ENCODE assay signal across 9 mouse cellular contexts in the genomic region with DNA sequence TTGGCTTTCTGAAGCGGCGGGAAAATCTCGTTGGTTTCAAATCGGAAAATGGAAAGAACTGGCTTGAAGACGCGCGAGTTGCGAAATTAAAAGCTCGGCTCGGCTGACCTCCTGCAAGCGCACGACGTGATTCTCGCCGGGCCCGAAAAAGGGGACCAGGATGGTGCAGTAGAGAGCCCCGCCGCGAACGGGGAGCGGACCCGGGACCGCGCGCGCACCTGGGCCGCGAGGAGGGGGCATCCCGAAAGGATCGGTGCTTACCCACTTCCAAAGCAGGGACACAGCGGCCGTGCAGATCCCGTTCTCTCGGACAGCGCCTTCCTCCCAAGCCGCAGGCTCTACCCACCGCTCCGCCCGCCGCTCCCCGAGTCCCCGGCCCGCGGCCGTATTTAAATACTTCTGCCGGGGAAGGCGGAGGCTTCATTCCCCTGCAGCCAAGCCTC. TPM values are rescaled to one million over a fixed set of nuclear protein-coding genes. Genes with fewer than 3 reads are reported as not detected.
DNase-seq lines count a peak whose midpoint lies in the region; ATAC-seq and TF ChIP-seq lines count a peak whose summit lies in the region.
"Had no signal": no experiment of that assay in that cellular context is flagged by ENCODE, and none has a peak within 500 bp of the region (broad histone marks: within the 10 kb centered on the region; RNA-seq: fewer than 3 reads in every experiment).

No protein-coding gene starts in this region.

- ATAC-seq in forebrain, embryonic 14.5 days = no peak; the same call in 1 of the 2 replicates

- WGBS in kidney, adult 2 months = under 1% methylated on average over 47 of the region's 47 CpGs
- under 1% methylated on average over 41 of the region's 47 CpGs for WGBS in forebrain, embryonic 14.5 days

- no peak for TF ChIP-seq EP300 in MEL (IDR thresholded peaks at IDR 0.05; ENCODE audit: low read depth in 1 of 2, low read length in 2 of 2)

- no peak for DNase-seq in kidney, adult 2 months
- no peak for DNase-seq in kidney, postnatal 25 days
- no peak for DNase-seq in MEL (ENCODE audit: low read depth, low spot score)
- no peak for DNase-seq in forebrain, embryonic 14.5 days (ENCODE audit: low spot score)
- peak; percentile 54 for DNase-seq in lung, postnatal 36 days
- no peak for DNase-seq in thymus, postnatal 10 days (ENCODE audit: low spot score in 2 of 2)
- DNase-seq in gastrocnemius, adult 8-10 months (ENCODE audit: low spot score in 2 of 2) = no peak
- DNase-seq in spleen, postnatal 4 days (ENCODE audit: low spot score in 2 of 2) = no peak

- no peaks in the 10 kb centered on the region for H3K36me3 ChIP-seq in kidney, adult 2 months (ENCODE audit: control insufficient read depth, insufficient read depth, low read length)
- H3K36me3 ChIP-seq in MEL (ENCODE audit: control insufficient read depth in 1 of 2, insufficient read depth in 2 of 2, low read length in 2 of 2) = peaks cover 0 to 3% of the 10 kb centered on the region in 2 experiments; a peak in 1 of 4 replicates
- H3K36me3 ChIP-seq in forebrain, embryonic 14.5 days (ENCODE audit: control insufficient read depth, insufficient read depth, low read length) = no peaks in the 10 kb centered on the region

- peak overlapping the region; percentile 63 for H3K4me2 ChIP-seq in forebrain, embryonic 14.5 days (ENCODE audit: low read length)

- TF ChIP-seq RAD21 in MEL (IDR thresholded peaks at IDR 0.05; ENCODE audit: low read depth, low read length) = no peak

- H3K9ac ChIP-seq in MEL (ENCODE audit: control insufficient read depth, low read depth, low read length, poor library complexity, severe bottlenecking) = peak overlapping the region; percentile 87
- peak overlapping the region; percentile 77 for H3K9ac ChIP-seq in forebrain, embryonic 14.5 days (ENCODE audit: low read length)

- H3K4me1 ChIP-seq in kidney, adult 2 months (ENCODE audit: control insufficient read depth, insufficient read depth, low read length) = no peaks in the 10 kb centered on the region; the same call in 1 of the 2 replicates
- H3K4me1 ChIP-seq in MEL (ENCODE audit: control insufficient read depth in 1 of 2, insufficient read depth in 2 of 2, low read length in 2 of 2) = peaks cover 0 to 3% of the 10 kb centered on the region in 2 experiments; a peak in 1 of 4 replicates
- H3K4me1 ChIP-seq in forebrain, embryonic 14.5 days (ENCODE audit: control insufficient read depth, insufficient read depth, low read length) = peaks cover 4% of the 10 kb centered on the region

- TF ChIP-seq POLR2A in kidney, adult 2 months (IDR thresholded peaks at IDR 0.05; ENCODE audit: low read depth, low read length) = peak; percentile 53
- TF ChIP-seq POLR2A in MEL (IDR thresholded peaks at IDR 0.05; ENCODE audit: control insufficient read depth in 1 of 2, insufficient read depth in 1 of 2, low read depth in 1 of 2, low read length in 2 of 2, poor library complexity in 1 of 2) = no peak

- peak overlapping the region; percentile 52; the same call in 1 of the 2 replicates for H3K27ac ChIP-seq in kidney, adult 2 months (ENCODE audit: insufficient read depth, low read depth, low read length)
- no peak overlapping the region for H3K27ac ChIP-seq in MEL (ENCODE audit: control insufficient read depth, low read depth, low read length)
- peak overlapping the region; percentile 70 for H3K27ac ChIP-seq in forebrain, embryonic 14.5 days (ENCODE audit: low read depth, low read length)

- no peaks in the 10 kb centered on the region for H3K9me3 ChIP-seq in MEL (replicated peaks; ENCODE audit: insufficient read depth, low read length)
- no peaks in the 10 kb centered on the region for H3K9me3 ChIP-seq in forebrain, embryonic 14.5 days (replicated peaks; ENCODE audit: control insufficient read depth, low read length)

- TF ChIP-seq CTCF in kidney, adult 2 months (conservative IDR thresholded peaks at IDR 0.05; ENCODE audit: insufficient read depth, insufficient read length, low read depth, low read length) = no peak
- TF ChIP-seq CTCF in MEL (IDR thresholded peaks at IDR 0.05 in 2 of 3, conservative IDR thresholded peaks at IDR 0.05 in 1 of 3; ENCODE audit: control insufficient read depth in 1 of 3, insufficient read depth in 1 of 3, low read depth in 2 of 3, low read length in 3 of 3, poor library complexity in 1 of 3, severe bottlenecking in 1 of 3) = 0 out of 6 replicates have a peak, but pooled peaks of 1 of the 3 experiments have one; percentile 0

- peak overlapping the region; percentile 84 for H3K4me3 ChIP-seq in kidney, adult 2 months (ENCODE audit: insufficient read depth, low read depth, low read length)
- H3K4me3 ChIP-seq in MEL (ENCODE audit: control insufficient read depth in 1 of 2, insufficient read depth in 1 of 2, low read depth in 2 of 2, low read length in 2 of 2) = peak overlapping the region; percentile 71 to 97
- peak overlapping the region; percentile 72 for H3K4me3 ChIP-seq in forebrain, embryonic 14.5 days (ENCODE audit: low read depth, low read length)

- H3K27me3 ChIP-seq in kidney, adult 2 months (replicated peaks; ENCODE audit: control insufficient read depth, insufficient read depth, low read length) = no peaks in the 10 kb centered on the region
- no peaks in the 10 kb centered on the region for H3K27me3 ChIP-seq in MEL (ENCODE audit: control insufficient read depth in 1 of 2, insufficient read depth in 2 of 2, low read length in 2 of 2)
- H3K27me3 ChIP-seq in forebrain, embryonic 14.5 days (replicated peaks; ENCODE audit: control insufficient read depth, insufficient read depth, low read length) = no peaks in the 10 kb centered on the region

- H3K79me2 ChIP-seq in MEL (ENCODE audit: control insufficient read depth, insufficient read depth, low read length, poor library complexity) = peaks cover 5% of the 10 kb centered on the region

TF ChIP-seq in MEL, 35 proteins besides CTCF, POLR2A, EP300 and RAD21:
- TF ChIP-seq ZNF384 (IDR thresholded peaks at IDR 0.05; ENCODE audit: low read depth, low read length) = no peak
- TF ChIP-seq NRF1 (IDR thresholded peaks at IDR 0.05; ENCODE audit: insufficient read depth, low read depth, low read length, poor library complexity, severe bottlenecking) = no peak
- TF ChIP-seq ELF1 (IDR thresholded peaks at IDR 0.05; ENCODE audit: low read depth, low read length) = no peak
- no peak for TF ChIP-seq HCFC1 (IDR thresholded peaks at IDR 0.05; ENCODE audit: low read depth, low read length)
- 0 out of 2 replicates have a peak, but pooled peaks have one; percentile 13 for TF ChIP-seq ZMIZ1 (IDR thresholded peaks at IDR 0.05; ENCODE audit: low read depth, low read length)
- no peak for TF ChIP-seq ZKSCAN1 (IDR thresholded peaks at IDR 0.05; ENCODE audit: low read depth, low read length)
- no peak for TF ChIP-seq MEF2A (IDR thresholded peaks at IDR 0.05; ENCODE audit: extremely low read depth, insufficient replicate concordance, low read depth, low read length, poor library complexity, severe bottlenecking)

RNA-seq across cellular contexts. Expression of a gene that starts 0.4 kb away (rescaled TPM):
- 29.6 and 31.2 TPM in 2 replicates for polyA plus RNA-seq in kidney, adult 2 months (2012; rRNA removed)
- 9.5 and 10.2 TPM in 2 replicates for total RNA-seq in MEL (2012; rRNA removed)
- 10 to 100 TPM in 1 of 2 experiments, not detected in 1; 31.3 TPM for polyA plus RNA-seq in MEL (2012; ENCODE audit: insufficient read depth in 1 of 2, insufficient read length in 2 of 2, low read depth in 1 of 2, low replicate concordance in 2 of 2, missing spikeins in 1 of 2)
- 51.1 and 51.3 TPM in 2 replicates for polyA plus RNA-seq in forebrain, embryonic 14.5 days (2014; fragmentation: Nextera tagmentation; extraction: Ambion mirVana)
- total RNA-seq in gastrocnemius, adult 8-10 months (2022) = 1 to 10 TPM; 4.9 to 8.0 (median 6.1) TPM

RNA-seq across cellular contexts. Expression of a gene that starts 44.1 kb away (rescaled TPM):
- 18.6 and 26.1 TPM in 2 replicates for polyA plus RNA-seq in kidney, adult 2 months (2012; rRNA removed)
- 52.4 and 55.3 TPM in 2 replicates for total RNA-seq in MEL (2012; rRNA removed)
- 10 to 100 TPM in 1 of 2 experiments, not detected in 1; 47.1 TPM for polyA plus RNA-seq in MEL (2012; ENCODE audit: insufficient read depth in 1 of 2, insufficient read length in 2 of 2, low read depth in 1 of 2, low replicate concordance in 2 of 2, missing spikeins in 1 of 2)
- 67.6 and 72.3 TPM in 2 replicates for polyA plus RNA-seq in forebrain, embryonic 14.5 days (2014; fragmentation: Nextera tagmentation; extraction: Ambion mirVana)
- 10 to 100 TPM; 37.2 to 39.2 (median 37.9) TPM for total RNA-seq in gastrocnemius, adult 8-10 months (2022)

RNA-seq across cellular contexts. Expression of a gene that starts 44.1 kb away (rescaled TPM):
- 220 and 310 TPM in 2 replicates for polyA plus RNA-seq in kidney, adult 2 months (2012; rRNA removed)
- 2,063 and 2,181 TPM in 2 replicates for total RNA-seq in MEL (2012; rRNA removed)
- 1,000 to 10,000 TPM in 1 of 2 experiments, not detected in 1; 1,251 TPM for polyA plus RNA-seq in MEL (2012; ENCODE audit: insufficient read depth in 1 of 2, insufficient read length in 2 of 2, low read depth in 1 of 2, low replicate concordance in 2 of 2, missing spikeins in 1 of 2)
- 748 and 925 TPM in 2 replicates for polyA plus RNA-seq in forebrain, embryonic 14.5 days (2014; fragmentation: Nextera tagmentation; extraction: Ambion mirVana)
- 100 to 1,000 TPM; 555 to 707 (median 597) TPM for total RNA-seq in gastrocnemius, adult 8-10 months (2022)

RNA-seq across cellular contexts. Expression of a gene that starts 57.2 kb away (rescaled TPM):
- not detected in 2 replicates for polyA plus RNA-seq in kidney, adult 2 months (2012; rRNA removed)
- total RNA-seq in MEL (2012; rRNA removed) = not detected in 2 replicates
- 1 to 10 TPM in 1 of 2 experiments, not detected in 1; 1.7 TPM for polyA plus RNA-seq in MEL (2012; ENCODE audit: insufficient read depth in 1 of 2, insufficient read length in 2 of 2, low read depth in 1 of 2, low replicate concordance in 2 of 2, missing spikeins in 1 of 2)
- not detected in 2 replicates for polyA plus RNA-seq in forebrain, embryonic 14.5 days (2014; fragmentation: Nextera tagmentation; extraction: Ambion mirVana)
- 1 to 10 TPM in 2 of 4 experiments, not detected in 2; 1.4 to 6.5 TPM for total RNA-seq in gastrocnemius, adult 8-10 months (2022)
- total RNA-seq: adrenal gland, postnatal 4 days had no signal
